Mouse (Mus musculus): ENCODE data around the gene Fam151b. TPM values are rescaled to one million over a fixed set of nuclear protein-coding genes. Genes with fewer than 3 reads are reported as not detected.
A peak's percentile ranks its signal among the peaks of the same experiment; 100 is the strongest.

The Fam151b gene
- not detected in 2 replicates for polyA plus RNA-seq (2012)

DNA sequence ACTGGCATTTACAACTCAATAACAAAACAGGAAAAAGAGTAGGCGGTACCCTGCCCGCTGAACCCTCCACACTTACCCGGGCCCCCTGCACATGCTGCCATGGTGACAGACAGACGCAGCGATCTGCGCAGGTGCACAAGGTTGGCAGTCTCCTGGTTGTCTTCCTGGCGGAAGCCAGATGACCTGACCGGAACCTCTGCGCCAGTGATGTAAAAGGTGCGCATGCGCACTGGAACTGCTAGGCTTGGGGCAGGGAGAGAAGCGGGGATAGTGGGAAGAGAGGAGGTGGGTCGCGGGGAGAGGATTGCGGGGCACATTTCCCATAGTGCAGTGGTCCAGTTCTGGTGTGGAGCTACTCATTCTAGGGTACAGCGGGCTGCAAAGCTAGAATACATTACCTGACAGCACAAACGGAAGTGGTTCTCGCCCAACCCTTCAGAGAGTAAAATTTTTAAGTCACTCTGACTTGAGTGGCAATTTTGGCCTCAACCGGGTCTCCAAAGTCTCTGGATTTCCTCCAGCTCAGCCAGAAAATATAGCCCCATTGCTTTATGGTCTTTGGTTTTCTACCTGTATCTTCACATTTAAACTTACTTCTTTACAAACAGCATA is at the start of gene Fam151b:
Gene Fam151b, minus strand, starts transcription at position 164 of the 612 bp plus-strand sequence.
- no peak for TF ChIP-seq GATA1 (IDR thresholded peaks at IDR 0.05; ENCODE audit: low read length)

DNA sequence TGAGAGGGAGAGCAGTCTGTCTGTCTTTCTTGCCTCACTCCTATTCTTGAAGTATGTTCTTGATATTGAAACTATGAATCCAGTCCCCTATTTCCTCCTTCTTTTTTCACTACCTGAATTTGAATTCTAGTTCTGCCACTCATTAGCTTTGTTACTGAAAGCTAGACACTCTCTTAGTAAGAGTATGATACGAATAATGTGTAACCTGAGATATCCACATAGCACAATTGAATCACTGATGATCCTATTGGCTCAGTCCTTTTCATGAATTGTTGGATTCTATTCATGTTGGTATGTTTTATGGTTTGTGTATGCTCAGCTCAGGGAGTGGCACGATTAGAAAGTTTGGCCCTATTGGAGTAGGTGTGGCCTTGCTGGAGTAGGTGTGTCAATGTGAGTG is 48.4 kb upstream of the Fam151b start:
- TF ChIP-seq GATA1 (IDR thresholded peaks at IDR 0.05; ENCODE audit: low read length) = no peak

DNA sequence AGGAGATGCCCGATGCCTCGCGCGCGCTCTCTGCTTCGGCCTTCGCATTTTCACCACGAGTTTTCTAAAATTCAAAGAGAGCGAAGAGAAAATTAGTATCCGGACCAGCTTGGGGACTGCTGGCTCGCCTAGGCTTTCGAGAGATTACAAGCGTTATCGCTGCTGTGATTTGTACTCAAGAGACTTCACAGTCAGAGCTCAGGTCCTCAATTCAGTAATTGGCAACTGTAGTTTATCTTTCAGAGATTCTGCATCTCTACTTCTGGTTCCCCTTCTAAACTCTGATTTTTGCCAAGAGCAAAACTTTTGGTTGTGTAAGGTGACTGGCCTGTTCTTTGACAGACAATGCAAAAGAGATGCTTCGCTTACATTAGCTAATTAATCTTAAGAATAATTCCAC is 47.4 kb upstream of the Fam151b start:
- TF ChIP-seq GATA1 (IDR thresholded peaks at IDR 0.05; ENCODE audit: low read length) = no peak

DNA sequence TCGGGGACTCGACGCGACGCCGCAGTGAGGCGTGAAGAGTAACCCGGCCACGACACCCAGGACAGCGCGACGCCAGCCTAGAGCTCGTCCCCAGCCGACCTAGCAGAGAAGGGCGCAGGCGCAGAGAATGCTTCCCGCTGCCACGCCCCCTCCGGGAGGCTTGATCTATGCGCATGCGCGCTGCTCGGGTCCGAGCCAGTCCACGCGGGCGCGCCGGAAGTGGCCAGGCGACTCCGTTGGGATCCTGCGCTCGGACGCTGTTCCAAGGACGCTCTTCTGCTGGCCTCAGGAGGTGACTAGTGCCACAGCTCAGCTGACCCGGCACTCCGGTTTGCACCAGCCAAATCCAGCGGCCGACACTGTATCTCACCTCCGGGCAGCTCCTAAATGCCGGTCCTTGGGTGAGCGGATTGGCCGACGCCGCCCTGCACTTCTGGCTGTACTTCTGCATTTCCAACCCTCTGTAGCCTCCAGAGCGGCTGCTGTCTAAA is 47.0 kb upstream of the Fam151b start, which contains the start of gene Zfyve16:
Gene Zfyve16, minus strand, starts transcription at position 148 of the 491 bp plus-strand sequence.
- TF ChIP-seq GATA1 (IDR thresholded peaks at IDR 0.05; ENCODE audit: low read length) = no peak

DNA sequence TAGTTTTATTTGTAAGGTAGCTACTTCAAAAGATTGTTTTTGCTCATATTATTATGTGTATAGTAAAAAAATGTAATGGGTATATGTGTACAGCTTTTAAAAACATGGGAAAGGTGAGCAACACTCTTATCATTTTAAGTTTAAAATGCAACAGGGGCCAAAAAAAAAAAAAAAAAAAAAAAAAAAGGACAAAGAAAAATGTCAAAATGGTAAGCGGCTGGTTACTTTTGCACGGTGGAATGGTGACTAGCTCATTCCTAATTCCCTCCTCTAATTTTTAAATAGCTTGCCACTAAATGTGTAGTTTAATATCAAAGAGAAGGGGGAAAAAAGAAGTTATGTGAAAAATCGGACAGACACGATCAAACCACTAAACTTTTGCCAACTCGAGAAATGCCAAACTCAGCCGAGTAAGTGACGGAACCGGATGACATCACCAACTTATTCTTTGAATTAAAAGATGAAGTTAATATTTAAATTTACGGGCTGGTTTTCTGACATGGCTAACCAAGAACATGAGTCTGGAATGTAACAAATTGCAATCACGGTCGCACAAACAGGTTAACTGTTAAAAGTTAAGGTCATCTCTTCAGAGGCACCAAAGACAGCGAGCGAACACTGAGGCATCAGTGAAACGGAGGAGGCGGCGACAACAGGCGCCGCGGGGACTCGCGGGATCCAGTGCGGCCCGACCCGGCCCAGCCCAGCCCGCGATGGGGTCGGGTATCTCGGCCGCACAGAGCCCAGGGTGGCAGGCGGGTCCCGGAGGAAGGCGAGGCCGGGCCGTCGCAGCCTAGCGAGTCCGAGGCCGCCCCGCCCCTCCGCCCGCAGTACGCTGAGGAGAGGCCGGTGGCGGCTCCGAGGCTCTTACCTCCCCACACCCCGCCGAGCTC is 46.3 kb upstream of the Fam151b start:
- no peak for TF ChIP-seq GATA1 (IDR thresholded peaks at IDR 0.05; ENCODE audit: low read length)

DNA sequence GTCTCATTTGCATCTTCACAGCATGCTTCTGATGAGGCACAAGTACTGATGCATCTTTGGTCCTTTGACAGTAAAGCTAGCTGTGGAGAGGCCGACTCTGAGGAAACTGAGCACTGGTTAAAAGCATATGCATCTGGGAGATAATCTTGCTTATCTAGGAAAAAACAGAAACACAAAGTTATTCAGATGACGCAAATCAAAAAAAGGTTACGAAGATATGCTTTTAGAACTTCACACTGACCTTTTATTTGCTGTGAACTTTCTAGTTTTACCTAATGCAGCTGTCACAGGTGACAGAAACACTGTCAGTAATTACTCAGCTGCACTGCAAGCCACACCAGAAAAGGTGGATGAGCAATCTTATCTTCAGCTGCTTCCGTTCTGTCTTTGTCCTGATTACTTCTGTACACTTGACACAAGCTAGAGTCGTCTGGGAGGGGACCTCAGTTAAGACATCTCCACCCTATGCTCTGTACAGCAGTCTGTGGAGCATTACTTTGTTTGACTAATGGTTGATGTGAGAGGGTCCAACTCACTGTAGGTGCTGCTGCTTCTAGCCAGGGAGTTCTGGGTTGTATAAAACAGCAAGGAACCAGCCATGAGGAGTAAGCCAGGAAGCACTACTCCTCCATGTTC is 39.5 kb upstream of the Fam151b start:
- TF ChIP-seq GATA1 (IDR thresholded peaks at IDR 0.05; ENCODE audit: low read length) = peak; percentile 72

DNA sequence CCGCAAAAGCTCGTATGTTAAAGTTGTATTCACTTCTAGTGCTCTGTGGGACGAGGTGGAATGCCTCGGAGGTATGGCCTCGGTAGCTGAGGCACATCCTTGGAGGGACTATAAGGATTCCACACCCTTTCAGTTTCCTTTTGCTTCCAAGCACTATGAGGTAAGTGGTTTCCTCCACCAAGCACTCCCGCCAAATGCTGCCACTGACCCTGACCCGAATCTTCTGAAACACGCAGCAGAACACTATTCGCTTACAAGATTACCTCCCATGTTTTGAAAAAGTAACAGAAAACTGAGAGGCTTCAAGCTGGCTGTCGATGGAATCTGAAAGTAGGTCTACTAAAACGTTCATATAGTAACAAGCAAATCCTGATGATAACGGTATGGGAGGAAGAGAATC is 21.1 kb upstream of the Fam151b start:
- no peak for TF ChIP-seq GATA1 (IDR thresholded peaks at IDR 0.05; ENCODE audit: low read length)

DNA sequence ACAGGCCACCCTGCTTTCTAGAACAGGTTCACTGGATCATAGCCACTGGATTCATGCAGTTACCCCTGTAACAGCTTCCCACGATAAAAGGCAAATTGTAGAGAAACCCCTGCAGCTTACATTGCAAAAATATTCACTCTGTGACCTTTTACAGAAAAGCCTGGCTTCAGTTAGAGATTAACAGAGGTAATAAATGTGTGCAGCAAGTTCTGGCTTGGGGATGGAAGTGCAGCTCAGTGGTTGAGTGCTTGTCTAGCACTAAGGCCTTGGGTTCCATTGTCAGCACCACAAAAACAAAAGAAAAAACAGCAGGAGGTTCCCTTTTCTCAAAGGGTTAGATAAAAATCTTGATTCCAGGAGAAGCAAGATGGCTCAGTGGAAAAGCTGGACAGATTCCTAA is 8.1 kb upstream of the Fam151b start:
- no peak for TF ChIP-seq GATA1 (IDR thresholded peaks at IDR 0.05; ENCODE audit: low read length)

DNA sequence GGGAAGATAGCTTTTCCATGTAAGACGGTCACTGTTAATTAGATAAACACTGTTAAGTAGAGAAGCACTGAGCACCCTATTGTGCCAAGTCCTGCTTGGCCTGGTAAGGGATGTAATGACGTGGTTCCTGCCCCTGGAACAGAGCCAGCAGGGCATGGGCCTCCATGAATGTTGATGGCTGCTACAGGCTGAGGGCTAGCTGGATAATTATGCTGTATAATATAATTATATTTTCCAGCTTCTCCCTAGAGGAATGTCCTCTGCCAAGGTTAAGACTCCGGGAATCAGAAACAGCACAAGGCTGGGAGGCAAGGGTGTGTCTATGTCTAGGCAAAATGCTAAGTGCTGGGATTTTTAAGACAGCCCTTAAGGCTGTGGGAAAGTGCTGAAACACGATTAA is 7.0 kb upstream of the Fam151b start:
- no peak for TF ChIP-seq GATA1 (IDR thresholded peaks at IDR 0.05; ENCODE audit: low read length)

DNA sequence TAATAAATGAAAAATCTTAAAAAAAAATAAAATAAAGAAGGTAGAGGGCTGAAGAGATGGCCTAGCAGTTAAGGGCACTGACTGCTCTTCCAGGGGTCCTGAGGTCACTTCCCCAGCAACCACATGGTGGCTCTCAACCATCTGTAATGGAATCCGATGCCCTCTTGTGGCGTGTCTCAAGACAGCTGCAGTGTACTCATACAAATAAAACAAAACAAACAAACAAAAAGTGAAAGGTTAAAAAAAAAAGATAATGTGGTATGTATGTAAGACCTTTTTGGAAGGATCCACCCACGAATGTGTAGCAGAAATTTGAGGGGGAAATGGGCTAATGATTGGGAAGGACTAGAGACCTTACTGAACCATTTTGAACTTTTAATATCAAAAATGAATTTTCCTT is 467 bp downstream of the Fam151b start:
- no peak for TF ChIP-seq GATA1 (IDR thresholded peaks at IDR 0.05; ENCODE audit: low read length)

DNA sequence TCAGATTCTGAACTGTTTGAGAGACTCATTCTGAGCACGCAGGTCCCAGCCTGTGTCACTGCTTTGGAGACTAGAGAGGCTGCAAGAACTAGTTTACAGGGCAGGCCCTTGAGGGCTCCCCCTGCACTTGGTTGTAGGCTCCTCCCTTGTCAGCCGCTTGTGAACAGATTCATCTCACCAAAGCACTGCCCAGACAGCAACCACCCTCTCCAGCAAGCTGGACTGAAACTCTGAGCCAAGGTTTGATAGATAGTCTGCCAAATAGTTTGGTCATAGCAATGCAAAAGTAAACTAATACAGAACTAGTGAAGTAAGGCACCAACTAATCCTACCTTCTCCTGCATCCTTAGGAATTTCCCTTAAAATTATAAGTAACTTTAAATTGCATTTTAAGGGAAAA is 13.7 kb downstream of the Fam151b start:
- no peak for TF ChIP-seq GATA1 (IDR thresholded peaks at IDR 0.05; ENCODE audit: low read length)

DNA sequence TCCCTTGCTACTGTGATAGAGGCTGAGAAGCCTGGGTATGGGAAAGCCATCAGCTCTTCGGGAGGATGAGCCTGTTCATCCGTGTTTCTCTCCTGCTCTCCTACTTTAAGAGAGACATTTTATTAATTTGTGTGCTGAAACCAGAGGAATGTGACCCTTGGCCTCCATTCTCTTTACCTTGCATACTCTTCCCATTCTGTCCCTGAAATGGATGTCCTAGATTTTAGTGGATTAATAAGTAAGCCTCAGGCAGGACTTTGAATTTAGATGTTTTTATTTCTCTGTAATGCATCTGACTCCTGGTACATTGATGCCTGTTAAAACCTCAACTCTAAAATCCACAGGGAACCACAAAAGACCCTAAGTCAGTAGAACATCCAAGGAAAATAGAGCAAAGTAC is 14.4 kb downstream of the Fam151b start:
- no peak for TF ChIP-seq GATA1 (IDR thresholded peaks at IDR 0.05; ENCODE audit: low read length)

DNA sequence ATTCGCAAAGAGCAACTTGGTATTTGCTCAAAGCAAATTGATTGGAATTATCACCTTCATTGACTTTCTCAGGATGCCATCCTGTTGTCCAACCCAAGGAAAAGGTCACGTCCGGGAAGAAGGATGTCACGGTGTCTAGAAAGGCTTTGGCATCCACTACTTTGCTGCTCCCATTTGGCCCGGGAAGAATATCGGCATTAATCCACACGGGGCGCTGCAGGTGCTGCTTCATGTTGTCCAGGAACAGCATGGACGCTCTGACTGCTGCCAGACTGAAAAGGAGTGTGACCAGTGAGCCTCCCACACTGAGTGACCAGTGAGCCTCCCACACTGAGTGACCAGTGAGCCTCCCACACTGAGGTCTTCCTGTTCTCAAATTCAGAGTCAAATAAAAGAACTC is 15.9 kb downstream of the Fam151b start:
- no peak for TF ChIP-seq GATA1 (IDR thresholded peaks at IDR 0.05; ENCODE audit: low read length)

DNA sequence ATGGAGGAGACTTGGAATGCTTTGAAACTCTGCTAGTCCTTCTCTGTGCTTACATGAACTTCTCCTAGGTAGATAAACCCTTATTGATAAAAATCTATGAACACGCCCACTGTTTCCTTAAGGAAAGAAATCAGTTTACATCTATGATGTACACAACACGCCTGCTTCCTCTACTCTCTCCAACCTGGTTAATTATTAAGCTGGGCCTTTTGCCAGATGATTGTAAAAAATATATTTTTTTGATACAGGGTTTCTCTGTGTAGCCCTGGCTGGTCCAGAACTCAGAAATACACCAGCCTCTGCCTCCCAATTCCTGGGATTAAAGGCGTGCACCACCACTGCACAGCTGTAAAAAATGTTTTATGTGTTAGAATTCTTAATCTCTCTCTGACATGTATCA is 19.1 kb downstream of the Fam151b start:
- TF ChIP-seq GATA1 (IDR thresholded peaks at IDR 0.05; ENCODE audit: low read length) = no peak

DNA sequence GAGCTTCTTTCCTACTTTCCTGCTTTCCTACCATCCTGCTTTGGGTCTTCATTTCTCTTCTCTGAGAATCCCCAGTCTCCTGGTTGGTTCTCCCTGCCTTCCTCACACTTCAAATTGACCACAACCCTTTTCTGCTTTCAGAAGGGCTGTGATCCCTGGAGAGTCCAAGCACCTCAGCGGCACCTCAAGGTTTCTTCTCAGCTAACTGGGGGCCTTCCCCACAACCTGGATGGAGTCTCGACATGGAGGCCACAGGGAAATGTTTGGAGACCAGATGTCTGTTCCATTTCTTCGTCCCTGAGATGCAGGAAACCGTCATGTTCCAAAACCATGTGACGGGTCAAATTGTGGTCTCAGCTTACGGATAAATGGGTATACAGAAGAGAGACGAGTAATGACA is 36.9 kb downstream of the Fam151b start:
- no peak for TF ChIP-seq GATA1 (IDR thresholded peaks at IDR 0.05; ENCODE audit: low read length)

DNA sequence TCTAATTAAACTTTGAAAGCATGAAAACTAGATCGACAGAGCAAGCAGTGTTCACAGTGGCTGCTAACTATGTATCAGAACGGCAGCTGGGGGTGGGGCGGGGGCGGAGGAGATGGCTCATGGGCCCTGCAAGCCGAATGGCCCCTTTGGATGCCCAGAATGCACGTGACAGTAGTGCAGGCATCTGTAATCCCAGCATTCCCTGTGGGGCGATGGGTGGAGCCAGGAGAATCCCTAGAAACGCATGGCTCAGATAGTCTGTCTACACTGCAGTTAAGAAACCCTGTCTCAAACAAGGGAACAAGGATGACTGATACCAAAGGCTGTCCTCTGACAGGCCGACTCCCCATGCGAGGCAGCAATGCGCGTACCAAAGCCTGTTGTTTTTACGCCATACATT is 43.5 kb downstream of the Fam151b start:
- no peak for TF ChIP-seq GATA1 (IDR thresholded peaks at IDR 0.05; ENCODE audit: low read length)

Measured in G1E-ER4 (cell line).